Mouse (Mus musculus) lung, adult 2 months (tissue): Measurements from ENCODE around the gene Lhpp.

ENCODE experiments used
- CTCF ChIP-seq: fragments of 200-500 bp; IDR thresholded peaks from 2 replicates; pipeline ENCODE4 v1.5.1; 2011; ENCODE audit warnings: mild to moderate bottlenecking, low read length, control low read depth; ENCODE audit not compliant: insufficient read depth
- POLR2A ChIP-seq: fragments of 200-500 bp; IDR thresholded peaks from 2 replicates; pipeline ENCODE4 v1.6.1; 2011; ENCODE audit warnings: low read depth, mild to moderate bottlenecking, control low read depth, low read length, borderline replicate concordance; ENCODE audit errors: extremely low read depth

GRCm38 (mm10) chr7:132624161-132624560, 13.7 kb downstream of the Lhpp start:
- TF ChIP-seq POLR2A: no peak
- no peak for TF ChIP-seq CTCF
